Mouse (Mus musculus) kidney, postnatal 0 days (tissue): ENCODE results near the gene Glyr1. TPM values are rescaled to one million over a fixed set of nuclear protein-coding genes. Genes with fewer than 3 reads are reported as not detected.
A peak's percentile ranks its signal among the peaks of the same experiment; 100 is the strongest.

Experiments
- ATAC-seq: fragments of 200-750 bp; cut with Nextera tagmentation; replicated peaks from 2 replicates; pipeline ENCODE4 v1.8.0; 2017; ENCODE audit warnings: low read depth, moderate number of reproducible peaks, moderate TSS enrichment, moderate library complexity; ENCODE audit not compliant: low FRiP score
- DNase-seq: peaks from one replicate; pipeline ENCODE4 v3.0.0-alpha.2; 2016; ENCODE audit warnings: low spot score
- H3K27ac ChIP-seq: fragments of 300-500 bp; sonication (generic); 2 replicates; pipeline ENCODE4 v1.5.1; 2014; ENCODE audit warnings: mild to moderate bottlenecking
- H3K27me3 ChIP-seq: fragments of 300-500 bp; sonication (generic); 2 replicates; pipeline ENCODE4 v1.6.1; 2014; ENCODE audit warnings: low read length, mixed read lengths; ENCODE audit not compliant: insufficient read depth
- H3K36me3 ChIP-seq: fragments of 300-500 bp; sonication (generic); 2 replicates; pipeline ENCODE4 v1.6.1; 2014; ENCODE audit warnings: low read length, mixed read lengths; ENCODE audit not compliant: insufficient read depth
- H3K4me1 ChIP-seq: fragments of 300-500 bp; sonication (generic); replicated peaks from 2 replicates; pipeline ENCODE4 v1.6.1; 2014; ENCODE audit warnings: antibody characterized with exemption, low read length, mixed read lengths; ENCODE audit not compliant: insufficient read depth
- H3K4me2 ChIP-seq: fragments of 300-500 bp; sonication (generic); 2 replicates; pipeline ENCODE4 v1.6.1; 2014; ENCODE audit warnings: mild to moderate bottlenecking, low read length, moderate library complexity, mixed read lengths
- H3K4me3 ChIP-seq: fragments of 300-500 bp; sonication (generic); replicated peaks from 2 replicates; pipeline ENCODE4 v1.5.1; 2014; ENCODE audit warnings: low read depth, low read length
- H3K9ac ChIP-seq: fragments of 300-500 bp; sonication (generic); 2 replicates; pipeline ENCODE4 v1.6.1; 2014; ENCODE audit warnings: low read depth, low read length
- H3K9me3 ChIP-seq: fragments of 300-500 bp; sonication (generic); replicated peaks from 2 replicates; pipeline ENCODE4 v1.6.1; 2016; ENCODE audit warnings: low read length, inconsistent platforms, mixed read lengths
- CTCF ChIP-seq: IDR thresholded peaks from 2 replicates; pipeline ENCODE4 v1.5.1; 2016; ENCODE audit warnings: antibody characterized with exemption, low read depth, mild to moderate bottlenecking, moderate library complexity
- WGBS: fragments of 180-500 bp; shearing (Covaris S2); extraction: QIAGEN DNeasy Blood & Tissue Kit; methylation state at CpG from one replicate; pipeline ENCODE4 v1.1.7; 2014; 5-methylcytosine and 5-hydroxymethylcytosine counted together
- polyA plus RNA-seq: library from polyadenylated mRNA; unstranded; fragments of >200 nt; fragmentation: Nextera tagmentation; extraction: Ambion mirVana; gene quantifications from 2 replicates; pipeline ENCODE4 v1.2.1, GENCODE M21; 2015

The Glyr1 gene
- polyA plus RNA-seq, 1 experiment from 2014 or later, result 108 TPM

DNA sequence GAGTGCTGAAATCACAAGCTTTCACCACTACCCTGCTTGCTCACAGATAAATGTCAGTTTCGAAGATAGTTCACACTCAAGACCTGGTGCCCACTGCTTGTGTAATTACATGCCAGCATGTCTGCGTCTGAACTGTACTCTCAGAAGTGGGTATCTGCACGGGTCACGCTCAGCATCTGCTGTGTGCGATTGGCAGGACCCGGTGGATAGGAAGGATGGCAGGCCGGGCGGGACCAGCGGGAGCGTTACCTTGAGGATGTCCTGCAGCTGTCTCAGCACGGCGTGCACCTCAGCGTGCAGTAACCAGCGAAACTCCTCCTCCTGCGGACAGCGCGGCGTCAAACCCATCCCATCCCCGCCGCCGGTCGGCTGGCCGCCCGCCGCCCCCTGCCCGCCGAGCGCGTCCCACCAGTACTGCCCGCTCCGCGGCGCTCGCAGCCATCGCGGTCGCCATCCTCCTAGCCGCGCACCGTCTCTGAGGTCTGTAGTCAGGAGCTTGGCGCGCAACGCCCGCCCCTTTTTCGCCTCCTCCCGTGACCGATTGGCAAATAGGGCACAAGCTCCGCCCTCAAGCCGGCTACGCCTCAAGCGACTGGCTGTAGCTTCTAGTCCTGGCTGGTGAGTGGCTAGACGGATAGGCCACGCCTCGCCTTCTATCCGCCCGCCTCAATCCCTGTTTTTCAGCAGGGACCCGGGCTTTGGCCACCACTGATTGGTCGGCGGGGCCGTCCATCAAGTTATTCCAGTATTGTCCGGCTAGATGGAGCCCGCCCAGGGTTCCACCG is 36.4 kb downstream of the Glyr1 start, which contains the start of gene Rogdi:
Rogdi (minus strand) TSS at position 500 of the 785 bp plus-strand sequence.
- no peaks in the 10 kb centered on the region for H3K9me3 ChIP-seq
- peaks cover 33% of the 10 kb centered on the region for H3K36me3 ChIP-seq
- peak within 1 kb of the TSS; percentile 75 for H3K4me3 ChIP-seq
- ATAC-seq, result peak; percentile 98
- TF ChIP-seq CTCF, result peak; percentile 26; the same call in 1 of the 2 replicates
- peak; percentile 100 for DNase-seq
- peak within 1 kb of the TSS; percentile 68 for H3K9ac ChIP-seq
- no peaks in the 10 kb centered on the region for H3K27me3 ChIP-seq
- peak within 1 kb of the TSS; percentile 87 for H3K4me2 ChIP-seq
- peaks cover 8% of the 10 kb centered on the region for H3K4me1 ChIP-seq
- peak within 1 kb of the TSS; percentile 73 for H3K27ac ChIP-seq
- WGBS, result under 1% methylated on average over 63 of the region's 63 CpGs

- 40% methylated on average over 13 of the region's 13 CpGs for WGBS
- Histone ChIP-seq H3K4me1 (peaks cover 8% of the 10 kb centered on the region), H3K4me3 (peak overlapping the region; percentile 75), H3K27me3 (no peaks in the 10 kb centered on the region), H3K36me3 (peaks cover 25% of the 10 kb centered on the region), H3K9me3 (no peaks in the 10 kb centered on the region), H3K9ac (peak overlapping the region; percentile 68), H3K27ac (peak overlapping the region; percentile 73), H3K4me2 (peak overlapping the region; percentile 87)
- DNase-seq (peak; percentile 18), ATAC-seq (no peak; the same call in 1 of the 2 replicates)
- TF ChIP-seq CTCF, result no peak
These were observed 37.3 kb downstream of the Glyr1 start for GRCm38 (mm10) chr16:5012036-5013005.

- Histone ChIP-seq H3K36me3 (peaks cover 18% of the 10 kb centered on the region), H3K27ac (no peak overlapping the region), H3K9me3 (no peaks in the 10 kb centered on the region), H3K27me3 (no peaks in the 10 kb centered on the region), H3K4me1 (peaks cover 8% of the 10 kb centered on the region), H3K4me2 (no peak overlapping the region), H3K4me3 (no peak overlapping the region), H3K9ac (no peak overlapping the region)
- no peak for ATAC-seq
- no peak for TF ChIP-seq CTCF
- 91% methylated on average over 7 of the region's 7 CpGs for WGBS
- DNase-seq, result no peak
These were observed 38.4 kb downstream of the Glyr1 start for GRCm38 (mm10) chr16:5011285-5011684.

DNA sequence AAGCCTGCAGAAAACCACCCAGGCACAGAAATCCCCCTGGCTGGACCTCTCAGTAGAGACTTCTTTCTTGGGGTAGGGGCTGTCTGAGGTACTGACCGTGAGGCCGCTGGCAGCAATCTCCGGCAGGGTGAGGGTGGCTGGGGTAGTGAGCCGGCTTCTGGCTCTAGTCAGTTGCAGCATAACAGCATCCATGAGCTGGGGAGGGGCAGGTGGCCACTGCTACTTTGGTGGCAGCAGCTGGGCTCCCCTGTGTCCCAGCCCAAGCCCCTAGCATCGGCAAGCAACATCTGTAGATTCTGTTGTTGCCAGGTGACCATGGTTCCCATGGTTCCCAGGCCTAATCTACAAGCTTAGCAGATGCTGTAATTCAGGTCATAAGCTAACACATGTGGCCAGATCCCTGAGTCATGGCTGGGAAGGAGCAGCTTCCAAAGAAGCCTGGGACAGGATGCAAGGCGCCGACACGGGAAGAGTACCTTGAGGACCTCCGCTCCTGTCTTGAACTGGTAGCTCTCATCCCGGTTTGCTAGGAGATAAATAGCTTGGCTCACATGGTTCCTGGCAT is 39.2 kb downstream of the Glyr1 start:
- 92% methylated on average over 10 of the region's 10 CpGs for WGBS
- no peak for TF ChIP-seq CTCF
- Histone ChIP-seq H3K4me1 (peaks cover 8% of the 10 kb centered on the region), H3K27ac (no peak overlapping the region), H3K9ac (no peak overlapping the region), H3K36me3 (peaks cover 10% of the 10 kb centered on the region; the same call in 1 of the 2 replicates), H3K4me3 (no peak overlapping the region), H3K9me3 (no peaks in the 10 kb centered on the region), H3K4me2 (no peak overlapping the region), H3K27me3 (no peaks in the 10 kb centered on the region)
- no peak for ATAC-seq
- no peak for DNase-seq

- Histone ChIP-seq H3K4me3 (no peak overlapping the region), H3K36me3 (no peaks in the 10 kb centered on the region), H3K27ac (no peak overlapping the region), H3K4me2 (peak overlapping the region; percentile 39; the same call in 1 of the 2 replicates), H3K9me3 (no peaks in the 10 kb centered on the region), H3K9ac (0 out of 2 replicates have a peak overlapping the region, but pooled peaks have one; percentile 23), H3K4me1 (peaks cover 8% of the 10 kb centered on the region), H3K27me3 (no peaks in the 10 kb centered on the region)
- no peak for TF ChIP-seq CTCF
- WGBS, result 86% methylated on average over 12 of the region's 12 CpGs
- ATAC-seq (no peak), DNase-seq (no peak)
These were observed 41.6 kb downstream of the Glyr1 start for GRCm38 (mm10) chr16:5008076-5008475.
